Mouse (Mus musculus) erythroblast, embryonic 14.5 days (primary cell): ENCODE data around the gene Unc93a.
"Not testable (repeated sequence)": the region's sequence is repeated elsewhere in the genome, so short reads cannot be mapped to it uniquely, and the experiment has no call there.

Experiments used
- GATA1 ChIP-seq: IDR thresholded peaks from 2 replicates; pipeline ENCODE4 v1.6.1; 2012; ENCODE audit warnings: low read length, inconsistent platforms, mixed read lengths
- TAL1 ChIP-seq: IDR thresholded peaks from 3 replicates; pipeline ENCODE4 v1.6.1; 2012; ENCODE audit warnings: low read length, inconsistent platforms, mixed read lengths

DNA sequence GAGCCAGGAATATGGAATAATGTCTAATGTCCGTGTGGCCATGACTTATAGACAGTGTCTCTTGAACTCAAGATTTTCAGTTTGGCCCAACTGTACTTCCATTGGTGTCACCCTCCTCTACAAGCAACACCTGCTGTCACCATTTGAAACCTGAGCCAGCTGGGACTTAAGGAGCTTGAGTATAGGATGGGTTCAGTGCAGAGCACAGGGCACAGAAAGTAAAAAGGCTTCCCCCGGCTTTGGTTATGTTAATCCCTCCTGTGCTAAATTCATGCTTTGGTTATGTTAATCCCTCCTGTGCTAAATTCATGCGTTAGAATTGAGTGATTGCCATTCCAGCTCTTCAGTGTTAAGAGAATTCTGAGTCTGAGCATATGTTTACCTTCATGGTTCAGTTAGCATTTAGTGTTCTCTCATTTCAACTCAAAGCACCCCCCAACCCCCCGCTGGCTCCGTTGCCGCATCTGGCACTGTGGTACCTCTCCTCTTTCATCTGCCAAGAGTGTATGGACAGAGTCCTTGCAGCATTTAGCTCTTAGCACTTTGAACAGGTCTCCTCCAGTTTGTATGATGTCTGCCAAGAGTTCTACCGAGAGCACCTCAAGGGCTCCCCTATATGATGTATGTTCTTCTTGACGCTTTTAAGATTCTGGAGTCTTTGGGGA, 39.4 kb downstream of the Unc93a start:
- TF ChIP-seq GATA1, TAL1: not testable (repeated sequence)
